Mouse (Mus musculus) olfactory bulb, adult 2 months (tissue): ENCODE measurements around the gene Aldh1a3. TPM values are rescaled to one million over a fixed set of nuclear protein-coding genes. Genes with fewer than 3 reads are reported as not detected.

ENCODE experiments used
- H3K27ac ChIP-seq: fragments of 200-500 bp; 2 replicates; pipeline ENCODE4 v1.5.1; 2012; ENCODE audit warnings: low read depth, low read length; ENCODE audit not compliant: insufficient read depth
- H3K4me1 ChIP-seq: fragments of 200-500 bp; 2 replicates; pipeline ENCODE4 v1.6.1; 2012; ENCODE audit warnings: low read length; ENCODE audit not compliant: control insufficient read depth, insufficient read depth
- H3K4me3 ChIP-seq: fragments of 200-500 bp; 2 replicates; pipeline ENCODE4 v1.5.1; 2012; ENCODE audit warnings: mild to moderate bottlenecking, low read depth, low read length, moderate library complexity; ENCODE audit not compliant: insufficient read depth
- CTCF ChIP-seq: fragments of 200-500 bp; IDR thresholded peaks from 2 replicates; pipeline ENCODE4 v1.5.1; 2012; ENCODE audit warnings: low read depth, mild to moderate bottlenecking, low read length, moderate library complexity; ENCODE audit not compliant: insufficient read depth
- POLR2A ChIP-seq: fragments of 200-500 bp; IDR thresholded peaks from 2 replicates; pipeline ENCODE4 v1.6.1; 2012; ENCODE audit warnings: mild to moderate bottlenecking, low read depth, low read length, moderate library complexity; ENCODE audit not compliant: insufficient read depth
- WGBS: fragments of 180-500 bp; shearing (Covaris S2); methylation state at CpG from one replicate; pipeline ENCODE4 v1.1.7; 2018; 5-methylcytosine and 5-hydroxymethylcytosine counted together
- polyA plus RNA-seq: library from polyadenylated mRNA; stranded (reverse); fragments of >200 nt; gene quantifications from 2 replicates; pipeline ENCODE4 v1.2.4, GENCODE M21; 2012; ENCODE audit warnings: low replicate concordance; ENCODE audit not compliant: missing spikeins, insufficient read depth, insufficient read length

The Aldh1a3 gene
- polyA plus RNA-seq, 1 experiment = not detected

- Histone ChIP-seq H3K4me3 (no peak overlapping the region), H3K4me1 (peaks cover 6% of the 10 kb centered on the region; the same call in 1 of the 2 replicates), H3K27ac (no peak overlapping the region)
- TF ChIP-seq POLR2A (no peak), CTCF (no peak)
- WGBS = 75% methylated on average over 15 of the region's 15 CpGs
These were observed 21.6 kb upstream of the Aldh1a3 start for GRCm38 (mm10) chr7:66448786-66449540.

- no peak for TF ChIP-seq CTCF
- no peak for TF ChIP-seq POLR2A
- Histone ChIP-seq H3K27ac (no peak overlapping the region), H3K4me1 (peaks cover 6% of the 10 kb centered on the region; the same call in 1 of the 2 replicates), H3K4me3 (no peak overlapping the region)
- WGBS = 64% methylated on average over 10 of the region's 10 CpGs
These were observed 21.0 kb upstream of the Aldh1a3 start for GRCm38 (mm10) chr7:66448304-66448703.

GRCm38 (mm10) chr7:66446860-66447259, 19.5 kb upstream of the Aldh1a3 start:
- Histone ChIP-seq H3K4me3 (no peak overlapping the region), H3K4me1 (peaks cover 6% of the 10 kb centered on the region; the same call in 1 of the 2 replicates), H3K27ac (no peak overlapping the region)
- 98% methylated on average over 3 of the region's 3 CpGs for WGBS
- TF ChIP-seq POLR2A (no peak), CTCF (no peak)

GRCm38 (mm10) chr7:66445117-66445905, 18.0 kb upstream of the Aldh1a3 start:
- TF ChIP-seq CTCF = no peak
- no peak for TF ChIP-seq POLR2A
- Histone ChIP-seq H3K4me3 (no peak overlapping the region), H3K27ac (no peak overlapping the region), H3K4me1 (peaks cover 3% of the 10 kb centered on the region; the same call in 1 of the 2 replicates)
- WGBS = 63% methylated on average over 11 of the region's 11 CpGs

- TF ChIP-seq POLR2A = no peak
- no peak for TF ChIP-seq CTCF
- Histone ChIP-seq H3K27ac (no peak overlapping the region), H3K4me1 (peaks cover 2% of the 10 kb centered on the region; the same call in 1 of the 2 replicates), H3K4me3 (no peak overlapping the region)
- WGBS = 79% methylated on average over 5 of the region's 5 CpGs
These were observed 17.4 kb upstream of the Aldh1a3 start for GRCm38 (mm10) chr7:66444706-66445105.

- no peak for TF ChIP-seq POLR2A
- no peak for TF ChIP-seq CTCF
These were observed 15.4 kb upstream of the Aldh1a3 start for GRCm38 (mm10) chr7:66442501-66443369.

GRCm38 (mm10) chr7:66438787-66439669, 11.7 kb upstream of the Aldh1a3 start:
- WGBS = 85% methylated on average over 12 of the region's 12 CpGs
- Histone ChIP-seq H3K4me3 (no peak overlapping the region), H3K27ac (no peak overlapping the region), H3K4me1 (no peaks in the 10 kb centered on the region)
- TF ChIP-seq POLR2A (no peak), CTCF (no peak)

More at GRCm38 (mm10) chr7:66442501-66443369, 15.4 kb upstream of the Aldh1a3 start:
- Histone ChIP-seq H3K4me3 (no peak overlapping the region), H3K27ac (no peak overlapping the region), H3K4me1 (no peaks in the 10 kb centered on the region)
- 68% methylated on average over 15 of the region's 15 CpGs for WGBS
